Comparison of ENCODE assay signal across 8 mouse cellular contexts in the genomic region with DNA sequence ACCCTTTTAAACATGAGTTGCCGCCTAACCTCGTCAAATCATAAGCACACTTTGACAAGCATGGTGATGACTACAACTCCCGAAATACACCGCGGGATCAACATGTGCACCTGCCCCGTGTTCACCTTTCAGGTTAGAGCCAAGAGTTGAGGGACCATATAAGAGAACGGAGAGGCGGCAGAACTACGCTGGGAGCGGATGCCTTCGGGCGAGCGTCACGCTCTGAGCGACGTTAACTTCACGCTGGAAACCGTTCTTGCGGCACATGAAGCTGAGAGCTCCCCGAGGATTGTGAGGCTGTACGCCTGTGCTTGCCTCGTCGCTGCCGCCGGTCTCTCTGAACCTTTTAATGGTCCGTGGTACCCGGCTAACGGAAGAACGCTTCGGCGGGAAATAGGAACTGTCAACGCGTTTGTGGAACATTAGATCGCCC. TPM values are rescaled to one million over a fixed set of nuclear protein-coding genes. Genes with fewer than 3 reads are reported as not detected.
DNase-seq lines count a peak whose midpoint lies in the region; ATAC-seq and TF ChIP-seq lines count a peak whose summit lies in the region.

No protein-coding gene starts in this region.

- peak overlapping the region; percentile 92 for H3K4me2 ChIP-seq in intestine, postnatal 0 days (replicated peaks; ENCODE audit: low read depth)
- peak overlapping the region; percentile 91 for H3K4me2 ChIP-seq in midbrain, embryonic 11.5 days

- no peak for TF ChIP-seq CTCF in intestine, postnatal 0 days (IDR thresholded peaks at IDR 0.05; ENCODE audit: low read depth)

- H3K27me3 ChIP-seq in intestine, postnatal 0 days (replicated peaks; ENCODE audit: control insufficient read depth, insufficient read depth, low read length) = no peaks in the 10 kb centered on the region
- H3K27me3 ChIP-seq in midbrain, embryonic 11.5 days (ENCODE audit: control insufficient read depth, insufficient read depth, low read length) = no peaks in the 10 kb centered on the region

- 0% methylated on average over 34 of the region's 34 CpGs for WGBS in intestine, postnatal 0 days
- under 1% methylated on average over 34 of the region's 34 CpGs for WGBS in midbrain, embryonic 11.5 days

- H3K9ac ChIP-seq in intestine, postnatal 0 days (ENCODE audit: low read depth, low read length) = peak overlapping the region; percentile 93
- peak overlapping the region; percentile 99 for H3K9ac ChIP-seq in midbrain, embryonic 11.5 days (ENCODE audit: low read length)

- H3K4me3 ChIP-seq in intestine, postnatal 0 days (ENCODE audit: low read depth, low read length) = peak overlapping the region; percentile 97
- peak overlapping the region; percentile 89 for H3K4me3 ChIP-seq in midbrain, embryonic 11.5 days (ENCODE audit: low read depth, low read length)

- no peaks in the 10 kb centered on the region for H3K9me3 ChIP-seq in intestine, postnatal 0 days (ENCODE audit: control insufficient read depth)
- no peaks in the 10 kb centered on the region for H3K9me3 ChIP-seq in midbrain, embryonic 11.5 days (ENCODE audit: control insufficient read depth, low read length)

- H3K36me3 ChIP-seq in intestine, postnatal 0 days (ENCODE audit: control insufficient read depth, insufficient read depth) = no peaks in the 10 kb centered on the region
- no peaks in the 10 kb centered on the region for H3K36me3 ChIP-seq in midbrain, embryonic 11.5 days (ENCODE audit: control insufficient read depth, insufficient read depth, low read length)

- peak; percentile 60 for DNase-seq in adrenal gland, adult 2 months
- DNase-seq in embryo, embryonic 11 days = peak; percentile 48
- DNase-seq in gastrocnemius, postnatal 36 days = peak; percentile 12 to 37
- peak; percentile 21 for DNase-seq in left cerebral cortex, postnatal 4 days
- no peak for DNase-seq in midbrain, embryonic 11.5 days (ENCODE audit: low spot score, missing footprints)
- DNase-seq in right cerebral cortex, postnatal 4 days = peak; percentile 43
- DNase-seq in yolk sac, embryonic 10.5 days (ENCODE audit: low spot score) = peak; percentile 63

- no peaks in the 10 kb centered on the region for H3K4me1 ChIP-seq in intestine, postnatal 0 days (replicated peaks; ENCODE audit: control insufficient read depth, insufficient read depth, low read length)
- peaks cover 14% of the 10 kb centered on the region for H3K4me1 ChIP-seq in midbrain, embryonic 11.5 days (ENCODE audit: control insufficient read depth, insufficient read depth, low read length)

- peak; percentile 31; the same call in 1 of the 2 replicates for ATAC-seq in intestine, postnatal 0 days
- peak; percentile 5 for ATAC-seq in midbrain, embryonic 11.5 days (ENCODE audit: low FRiP score)

- peak overlapping the region; percentile 97 for H3K27ac ChIP-seq in intestine, postnatal 0 days (ENCODE audit: low read depth, low read length)
- peak overlapping the region; percentile 59 for H3K27ac ChIP-seq in midbrain, embryonic 11.5 days (ENCODE audit: low read depth, low read length)

- intact Hi-C loops in gastrocnemius, postnatal 36 days (cut with DNase I) = no loop called here
- intact Hi-C loops in left cerebral cortex, postnatal 4 days (cut with DNase I) = no loop called here

RNA-seq across cellular contexts. Expression of a gene that starts 0.7 kb away (rescaled TPM):
- total RNA-seq in adrenal gland, adult 2 months (2021) = 100 to 1,000 TPM in 1 of 2 experiments, 10 to 100 TPM in 1; 80.0 to 117 TPM
- polyA plus RNA-seq in adrenal gland, adult 2 months (2012; rRNA removed) = 4.3 and 4.4 TPM in 2 replicates
- 10 to 100 TPM; 22.1 to 26.9 TPM for total RNA-seq in gastrocnemius, postnatal 36 days (2021)
- polyA plus RNA-seq in intestine, postnatal 0 days (2015; fragmentation: Nextera tagmentation; extraction: Ambion mirVana) = 47.4 and 47.7 TPM in 2 replicates
- total RNA-seq in left cerebral cortex, postnatal 4 days (2021) = 10 to 100 TPM; 53.8 to 56.7 TPM
- polyA plus RNA-seq in midbrain, embryonic 11.5 days (2014; fragmentation: Nextera tagmentation; extraction: Ambion mirVana) = 105 and 115 TPM in 2 replicates

RNA-seq across cellular contexts. Expression of a gene that starts 41.4 kb away (rescaled TPM):
- 10 to 100 TPM; 47.8 to 56.2 TPM for total RNA-seq in adrenal gland, adult 2 months (2021)
- polyA plus RNA-seq in adrenal gland, adult 2 months (2012; rRNA removed) = 12.6 and 15.9 TPM in 2 replicates
- total RNA-seq in gastrocnemius, postnatal 36 days (2021) = 10 to 100 TPM; 14.3 to 15.8 TPM
- polyA plus RNA-seq in intestine, postnatal 0 days (2015; fragmentation: Nextera tagmentation; extraction: Ambion mirVana) = 14.3 and 15.8 TPM in 2 replicates
- total RNA-seq in left cerebral cortex, postnatal 4 days (2021) = 10 to 100 TPM; 22.1 to 26.1 TPM
- 38.3 and 48.3 TPM in 2 replicates for polyA plus RNA-seq in midbrain, embryonic 11.5 days (2014; fragmentation: Nextera tagmentation; extraction: Ambion mirVana)
